Mouse (Mus musculus): ENCODE measurements around the gene Acsl3. TPM values are rescaled to one million over a fixed set of nuclear protein-coding genes. Genes with fewer than 3 reads are reported as not detected.

The Acsl3 gene
- polyA plus RNA-seq (2012; rRNA removed) = 20.4 and 30.1 TPM in 2 replicates

DNA sequence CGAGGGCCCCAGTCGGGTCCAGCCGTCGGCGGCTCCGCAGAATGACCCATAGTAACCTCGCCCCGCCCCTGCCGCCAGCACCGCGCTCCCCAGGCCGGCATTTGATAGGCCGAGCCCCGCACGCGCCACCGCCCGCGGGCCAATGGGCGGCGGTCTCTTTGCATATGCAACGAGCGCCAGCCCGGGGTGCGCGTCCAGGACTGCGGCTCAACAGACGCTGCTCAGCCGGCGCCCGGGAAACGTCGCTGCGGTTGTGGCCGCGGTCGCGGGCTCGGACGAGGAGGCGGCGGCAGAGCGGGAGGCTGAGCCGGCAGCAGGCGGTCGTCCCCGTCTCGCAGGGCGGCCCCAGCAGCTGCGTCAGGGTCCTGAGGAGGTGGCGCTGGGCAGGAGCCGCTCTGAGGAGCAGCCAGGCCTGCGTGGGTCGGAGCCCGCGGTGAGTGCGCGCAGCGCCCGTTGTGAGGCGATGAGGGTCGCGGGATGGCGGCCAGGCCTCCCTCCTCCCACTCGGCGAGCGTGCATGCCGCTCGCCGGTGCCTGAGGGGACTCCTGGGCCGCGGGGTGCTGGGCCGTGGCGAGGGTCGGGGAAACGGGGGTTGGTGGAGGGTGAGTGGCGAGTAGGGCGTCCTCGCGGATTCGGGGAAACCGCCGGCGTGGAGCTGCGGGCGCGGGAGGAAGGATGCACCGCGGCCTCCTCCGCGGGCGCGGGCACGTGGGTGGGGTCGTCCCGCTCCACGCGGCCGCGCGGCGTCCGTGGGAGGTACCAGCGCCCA lies at the start of gene Acsl3, which contains the start of gene Utp14b:
Gene Acsl3 (plus strand): TSS at position 155 of the 770 bp plus-strand sequence.
Gene Utp14b (plus strand): TSS at position 368 of the 770 bp plus-strand sequence.

Other genes starting within 250 kb of the Acsl3 start
- 7.3 and 9.4 TPM in 2 replicates for gene Farsb, start 168.9 kb upstream of the Acsl3 start, polyA plus RNA-seq (2012; rRNA removed)
- gene Mogat1, start 146.8 kb upstream of the Acsl3 start, polyA plus RNA-seq (2012; rRNA removed) = 0.42 and 0.51 TPM in 2 replicates
- not detected in 2 replicates for gene BC035947, start 145.7 kb upstream of the Acsl3 start, polyA plus RNA-seq (2012; rRNA removed)
- gene Utp14b, start 213 bp downstream of the Acsl3 start, polyA plus RNA-seq (2012; rRNA removed) = 1.1 and 2.4 TPM in 2 replicates
- 0.77 and 1.2 TPM in 2 replicates for gene Kcne4, start 158.9 kb downstream of the Acsl3 start, polyA plus RNA-seq (2012; rRNA removed)

Measured in colon, adult 2 months (tissue).